Mouse (Mus musculus) left cerebral cortex, postnatal 36 days (tissue): ENCODE results near the gene Cdc25a. TPM values are rescaled to one million over a fixed set of nuclear protein-coding genes. Genes with fewer than 3 reads are reported as not detected.
A peak's percentile ranks its signal among the peaks of the same experiment; 100 is the strongest.

Experiments
- DNase-seq, 2 experiments: peaks; one replicate each; pipeline ENCODE4 v3.0.0; 2021 to 2022; ENCODE audit warnings: low spot score in 2 of 2, mixed read lengths in 1 of 2
- intact Hi-C: fragments of 180-260 bp; cut with DNase I; formaldehyde crosslinking; loops from one replicate; pipeline ENCODE4 v1.15.1; 2025
- microRNA-seq: library from miRNA; unstranded; fragments of <30 nt; microRNA quantifications from one replicate; pipeline ENCODE4 v1.2.0, GENCODE M21; 2022
- total RNA-seq, 2 experiments: library from RNA; stranded (reverse); gene quantifications; 2 replicates each; pipeline ENCODE4 v1.2.3; 2021

The Cdc25a gene
- total RNA-seq, 2 experiments from 2014 or later: 4.6 to 5.0 TPM

DNA sequence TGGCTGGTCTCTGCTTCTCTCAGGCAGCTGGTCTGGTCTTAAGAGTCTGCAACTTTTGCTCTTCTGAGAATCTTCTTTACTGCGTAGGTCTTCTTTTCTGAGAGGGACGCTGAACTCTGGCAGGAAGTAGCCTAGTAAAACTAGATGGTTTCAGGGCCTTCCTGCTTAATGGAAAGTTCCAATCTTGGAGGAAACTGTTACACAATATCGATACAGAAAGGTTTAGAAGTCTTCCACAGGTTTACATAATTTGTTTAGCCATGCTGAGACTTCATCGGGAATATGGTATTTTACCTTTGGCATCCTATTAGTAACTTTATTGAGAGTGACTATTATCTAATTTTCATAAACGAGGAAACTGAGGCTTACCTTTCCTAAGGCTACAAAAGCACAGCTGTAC lies 54.7 kb downstream of the Cdc25a start:
- DNase-seq: no peak
- intact Hi-C loops: loop anchor here (5.0 kb wide), 2 partner anchors 37 to 57 kb away; no protein-coding TSS in a partner anchor

DNA sequence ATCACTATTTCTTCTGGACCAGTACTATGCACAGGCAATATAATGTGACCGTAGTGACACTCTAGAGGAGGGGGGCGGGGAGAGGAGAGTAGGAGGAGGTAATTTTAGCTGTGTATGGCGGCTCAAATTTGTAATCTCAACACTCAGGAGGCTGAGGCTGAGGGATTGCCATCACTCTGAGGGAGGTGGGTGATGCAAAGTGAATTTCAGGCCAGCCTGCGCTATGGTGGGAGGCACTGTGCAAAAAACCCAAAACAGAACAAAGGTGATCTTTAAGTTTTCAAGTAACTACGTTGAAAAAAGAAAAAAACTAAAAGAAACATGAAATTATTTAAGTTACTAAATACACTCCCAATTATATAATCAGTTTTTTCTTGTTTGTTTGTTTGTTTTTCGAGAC lies 55.4 kb downstream of the Cdc25a start:
- intact Hi-C loops: loop anchor here (5.0 kb wide), 2 partner anchors 37 to 57 kb away; no protein-coding TSS in a partner anchor
- DNase-seq: no peak

DNA sequence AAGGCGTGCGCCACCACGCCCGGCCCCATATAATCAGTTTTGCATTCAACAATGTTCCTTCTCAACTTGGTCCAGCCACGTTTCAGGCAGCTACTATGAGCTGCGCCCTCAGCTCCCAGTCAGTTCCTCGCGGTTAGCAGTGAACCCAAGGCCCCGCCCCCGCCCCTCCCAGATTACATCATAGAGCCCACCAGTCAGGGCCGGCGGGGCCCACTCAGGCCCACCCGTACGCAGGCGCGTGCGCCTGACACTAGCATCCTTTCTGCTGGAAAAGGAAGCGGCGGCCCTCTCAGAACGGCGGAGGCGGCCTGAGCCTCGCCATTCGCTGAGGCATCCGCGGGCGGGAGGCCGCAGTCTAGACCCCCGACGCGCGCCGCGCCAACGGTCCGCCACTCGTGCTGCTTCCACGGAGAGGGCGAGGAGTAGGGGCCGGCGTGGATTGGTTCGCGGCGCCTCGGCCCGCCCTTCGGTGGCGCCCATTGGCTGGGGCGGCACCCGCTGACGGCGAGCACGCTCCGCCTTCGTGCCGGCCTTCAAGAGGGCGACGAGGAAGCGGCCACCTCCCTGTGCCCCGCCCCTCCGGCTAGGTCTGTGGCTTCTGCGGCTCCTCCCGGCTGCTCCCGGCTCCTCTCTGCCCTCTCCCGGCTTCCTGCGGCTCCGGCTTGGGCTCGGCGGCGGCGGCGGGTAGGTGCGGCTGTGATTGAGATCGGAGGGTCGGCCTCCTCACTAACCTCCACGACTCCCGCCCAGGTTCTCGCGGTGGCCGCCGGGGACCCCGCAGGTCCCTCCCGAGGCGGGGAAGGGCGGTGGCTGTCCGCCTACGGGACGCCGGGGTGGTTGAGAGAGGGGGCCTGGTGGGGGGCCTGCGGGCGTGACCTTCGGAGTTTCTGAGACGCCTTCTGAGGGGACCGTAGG lies 56.1 kb downstream of the Cdc25a start, which contains the start of gene Map4:
Map4 (plus strand) TSS at position 204 of the 915 bp plus-strand sequence.
- intact Hi-C loops: loop anchor here (2.0 to 5.0 kb wide), 3 partner anchors 36 to 56 kb away; no protein-coding TSS in a partner anchor

DNA sequence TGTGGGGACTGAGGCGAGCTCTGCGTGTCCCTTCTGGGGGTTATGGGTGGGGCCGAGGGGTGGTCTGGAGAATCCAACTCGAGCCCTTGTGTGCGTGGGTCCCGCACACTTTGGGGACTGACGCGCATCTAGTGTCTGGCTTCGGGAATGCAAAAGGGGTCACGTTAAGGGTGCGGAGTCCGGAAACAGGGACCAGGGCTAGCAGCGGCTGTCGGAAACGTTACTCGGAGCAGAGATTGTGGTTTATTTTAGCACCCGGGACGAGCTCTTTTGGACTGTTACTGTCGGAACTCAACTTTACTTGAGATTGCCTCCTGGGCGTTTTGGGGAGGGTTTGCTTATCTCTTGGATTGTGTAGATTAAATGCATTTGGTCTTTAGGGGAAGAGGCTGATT lies 57.0 kb downstream of the Cdc25a start:
- DNase-seq: no peak
- intact Hi-C loops: loop anchor here (2.0 to 5.0 kb wide), 3 partner anchors 35 to 55 kb away; no protein-coding TSS in a partner anchor

More for the DNA sequence above, 56.1 kb downstream of the Cdc25a start, which contains the start of gene Map4:
- DNase-seq: peak; percentile 99 to 100

DNA sequence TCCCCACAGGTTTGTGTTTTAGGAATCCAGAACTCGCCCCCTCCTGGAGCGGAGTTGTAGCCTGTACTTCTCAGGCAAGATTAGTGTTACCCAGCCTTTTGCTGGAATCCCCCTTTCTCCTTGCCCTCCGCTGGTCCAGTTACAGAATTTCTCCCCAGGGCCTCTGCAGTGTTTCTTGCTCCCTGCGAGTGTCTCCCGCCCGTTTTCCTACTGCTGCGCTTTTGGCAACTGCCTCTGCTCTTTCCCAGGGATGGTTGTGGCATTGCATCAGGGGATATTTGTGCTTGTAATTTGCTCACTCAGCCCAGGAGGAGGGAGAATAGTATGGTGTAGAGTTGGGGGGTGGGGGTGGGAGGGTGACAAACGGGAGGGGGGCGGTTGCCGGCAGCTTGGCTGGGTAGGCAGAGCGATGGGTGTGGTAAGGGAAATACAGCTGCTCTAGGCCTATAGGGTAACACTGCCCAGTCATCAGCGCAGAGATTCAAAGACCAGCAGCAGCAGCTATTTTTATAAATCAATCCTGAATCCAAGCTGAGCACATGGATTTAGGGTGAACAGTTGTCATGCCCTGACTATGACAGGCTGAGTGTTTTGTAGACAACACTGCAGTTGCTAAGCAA lies 57.5 kb downstream of the Cdc25a start:
- intact Hi-C loops: loop anchor here (2.0 to 5.0 kb wide), 3 partner anchors 34 to 54 kb away; no protein-coding TSS in a partner anchor
- peak; percentile 50 to 57 for DNase-seq

DNA sequence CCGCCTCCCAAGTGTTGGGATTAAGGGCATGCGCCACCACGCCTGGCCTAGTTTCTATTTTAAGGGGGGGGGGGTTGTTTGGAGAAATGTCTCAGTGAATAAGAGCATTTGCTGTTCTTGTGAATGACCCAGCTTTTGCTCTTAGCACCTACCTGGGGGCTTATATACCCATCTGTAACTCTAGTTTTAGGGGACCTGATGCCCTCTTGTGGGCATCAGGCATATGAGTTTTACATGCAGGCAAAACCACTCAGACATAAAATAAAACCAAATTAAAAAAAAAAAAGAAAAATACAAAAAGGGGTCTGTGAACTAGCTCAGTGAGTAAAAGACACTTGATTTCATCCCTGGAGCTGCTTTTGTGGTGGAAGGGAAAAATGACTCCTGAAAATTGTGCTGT lies 64.0 kb downstream of the Cdc25a start:
- DNase-seq: no peak
- intact Hi-C loops: no loop called here

DNA sequence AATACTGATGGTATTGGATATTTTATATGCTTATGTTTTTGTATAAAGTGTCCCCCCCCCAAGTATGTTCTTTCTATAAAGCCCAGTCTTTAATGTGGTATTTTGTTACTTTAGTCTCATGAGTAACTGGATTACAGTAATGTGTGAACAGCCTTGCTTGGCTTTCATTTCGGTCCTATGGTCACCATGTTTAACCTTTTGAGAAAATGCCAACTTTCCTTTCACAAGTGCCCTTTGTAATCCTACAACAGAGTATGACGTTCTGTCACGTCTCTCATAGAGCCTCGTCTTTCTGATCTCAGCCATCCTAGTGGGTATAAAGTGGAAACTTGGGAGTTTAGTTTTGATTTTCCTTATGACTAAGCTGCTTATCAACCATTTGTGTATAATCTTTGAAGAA lies 67.4 kb downstream of the Cdc25a start:
- intact Hi-C loops: no loop called here
- no peak for DNase-seq

Small RNAs within 50 kb of the gene (microRNA-seq; reads per million reads assigned to microRNA genes)
- gene Mir7089: not detected

Other genes starting within 250 kb of the Cdc25a start
- gene Fbxw24, start 249.5 kb upstream of the Cdc25a start, total RNA-seq: not detected
- not detected for gene Fbxw25, start 210.9 kb upstream of the Cdc25a start, total RNA-seq
- not detected for gene Fbxw18, start 172.9 kb upstream of the Cdc25a start, total RNA-seq
- gene Fbxw26, start 129.5 kb upstream of the Cdc25a start, total RNA-seq: not detected
- not detected for gene Fbxw27, start 84.9 kb upstream of the Cdc25a start, total RNA-seq
- gene Spink8, start 63.3 kb upstream of the Cdc25a start, total RNA-seq: 1 to 10 TPM in 1 of 2 experiments, not detected in 1; 5.7 TPM
- 1 to 10 TPM; 8.0 to 9.5 TPM for gene Nme6, start 42.8 kb upstream of the Cdc25a start, total RNA-seq
- gene Camp, start 26.0 kb upstream of the Cdc25a start, total RNA-seq: not detected
- 100 to 1,000 TPM; 353 to 398 TPM for gene Map4, start 55.9 kb downstream of the Cdc25a start, total RNA-seq
- 10 to 100 TPM; 64.5 to 74.5 TPM for gene Smarcc1, start 242.1 kb downstream of the Cdc25a start, total RNA-seq
- 100 to 1,000 TPM; 163 to 166 TPM for gene Dhx30, start 242.3 kb downstream of the Cdc25a start, total RNA-seq